Mouse (Mus musculus) MEL (cell line): ENCODE measurements around the gene Col3a1. TPM values are rescaled to one million over a fixed set of nuclear protein-coding genes. Genes with fewer than 3 reads are reported as not detected.

Source experiments
- DNase-seq: peaks from one replicate; pipeline ENCODE4 v3.0.0; 2011; ENCODE audit warnings: low read depth, low spot score
- H3K27ac ChIP-seq: 2 replicates; pipeline ENCODE4 v1.5.1; 2012; ENCODE audit warnings: low read depth, mild to moderate bottlenecking, control low read depth, low read length, moderate library complexity; ENCODE audit not compliant: control insufficient read depth
- H3K27me3 ChIP-seq, 2 experiments: fragments of 150-350 bp in 1 of 2; sonication (generic) in 1 of 2; 2 replicates each; pipeline ENCODE4 v1.6.1; 2012; ENCODE audit warnings: low read length in 2 of 2, mild to moderate bottlenecking in 2 of 2, improper control_type of control experiment in 1 of 2, moderate library complexity in 1 of 2; ENCODE audit not compliant: insufficient read depth in 2 of 2, control insufficient read depth in 1 of 2
- H3K36me3 ChIP-seq, 2 experiments: 2 replicates each; pipeline ENCODE4 v1.6.1; 2012 to 2014; ENCODE audit warnings: low read length in 2 of 2, improper control_type of control experiment in 1 of 2, inconsistent platforms in 1 of 2, mild to moderate bottlenecking in 1 of 2; ENCODE audit not compliant: insufficient read depth in 2 of 2, control insufficient read depth in 1 of 2
- H3K4me1 ChIP-seq, 2 experiments: fragments of 150-350 bp in 1 of 2; sonication (generic) in 1 of 2; 2 replicates each; pipeline ENCODE4 v1.6.1; 2012; ENCODE audit warnings: low read length in 2 of 2, improper control_type of control experiment in 1 of 2, mild to moderate bottlenecking in 1 of 2; ENCODE audit not compliant: insufficient read depth in 2 of 2, control insufficient read depth in 1 of 2
- H3K4me3 ChIP-seq, 2 experiments: fragments of 150-350 bp in 1 of 2; sonication (generic) in 1 of 2; 2 replicates each; pipeline ENCODE4 v1.5.1; 2012; ENCODE audit warnings: low read depth in 2 of 2, low read length in 2 of 2, mild to moderate bottlenecking in 2 of 2, moderate library complexity in 2 of 2, control low read depth in 1 of 2, improper control_type of control experiment in 1 of 2; ENCODE audit not compliant: control insufficient read depth in 1 of 2, insufficient read depth in 1 of 2
- H3K79me2 ChIP-seq: 2 replicates; pipeline ENCODE4 v1.6.1; 2012; ENCODE audit warnings: mild to moderate bottlenecking, low read length, moderate library complexity; ENCODE audit not compliant: control insufficient read depth, poor library complexity, insufficient read depth
- H3K9ac ChIP-seq: 2 replicates; pipeline ENCODE4 v1.6.1; 2012; ENCODE audit warnings: low read depth, mild to moderate bottlenecking, control low read depth, low read length, moderate library complexity; ENCODE audit not compliant: control insufficient read depth, poor library complexity, severe bottlenecking
- H3K9me3 ChIP-seq: fragments of 150-350 bp; sonication (generic); replicated peaks from 2 replicates; pipeline ENCODE4 v1.6.1; 2012; ENCODE audit warnings: mild to moderate bottlenecking, low read length, improper control_type of control experiment, moderate library complexity; ENCODE audit not compliant: insufficient read depth
- CHD1 ChIP-seq: IDR thresholded peaks from 2 replicates; pipeline ENCODE4 v1.6.1; 2012; ENCODE audit warnings: low read depth, mild to moderate bottlenecking, inconsistent platforms, low read length, improper control_type of control experiment
- CHD2 ChIP-seq: IDR thresholded peaks from 2 replicates; pipeline ENCODE4 v1.6.1; 2011; ENCODE audit warnings: low read length, improper control_type of control experiment
- ELF1 ChIP-seq: IDR thresholded peaks from 2 replicates; pipeline ENCODE4 v1.6.1; 2014; ENCODE audit warnings: low read depth, mild to moderate bottlenecking, inconsistent platforms, low read length, improper control_type of control experiment, moderate library complexity
- EP300 ChIP-seq, 2 experiments: IDR thresholded peaks; 2 replicates each; pipeline ENCODE4 v1.6.1; 2011; ENCODE audit warnings: improper control_type of control experiment in 2 of 2, low read length in 2 of 2, low read depth in 1 of 2, mild to moderate bottlenecking in 1 of 2
- ETS1 ChIP-seq: IDR thresholded peaks from 2 replicates; pipeline ENCODE4 v1.6.1; 2012; ENCODE audit warnings: low read depth, mild to moderate bottlenecking, inconsistent platforms, low read length, improper control_type of control experiment, moderate library complexity
- GATA1 ChIP-seq: IDR thresholded peaks from 2 replicates; pipeline ENCODE4 v1.6.1; 2011; ENCODE audit warnings: low read depth, low read length, improper control_type of control experiment
- KAT2A ChIP-seq: conservative IDR thresholded peaks from 2 replicates; pipeline ENCODE4 v1.6.1; 2012; ENCODE audit warnings: low read depth, low read length, improper control_type of control experiment, inconsistent platforms
- MAFK ChIP-seq: IDR thresholded peaks from 2 replicates; pipeline ENCODE4 v1.6.1; 2011; ENCODE audit warnings: low read depth, mild to moderate bottlenecking, low read length, improper control_type of control experiment, borderline replicate concordance
- MAZ ChIP-seq: IDR thresholded peaks from 2 replicates; pipeline ENCODE4 v1.6.1; 2012; ENCODE audit warnings: low read depth, mild to moderate bottlenecking, inconsistent platforms, low read length, improper control_type of control experiment
- MXI1 ChIP-seq: IDR thresholded peaks from 2 replicates; pipeline ENCODE4 v1.6.1; 2011; ENCODE audit warnings: mild to moderate bottlenecking, low read depth, low read length, improper control_type of control experiment
- MYB ChIP-seq: IDR thresholded peaks from 2 replicates; pipeline ENCODE4 v1.6.1; 2011; ENCODE audit warnings: mild to moderate bottlenecking, low read depth, low read length, improper control_type of control experiment
- NELFE ChIP-seq: IDR thresholded peaks from 2 replicates; pipeline ENCODE4 v1.6.1; 2011; ENCODE audit warnings: low read depth, low read length, improper control_type of control experiment
- POLR2AphosphoS5 ChIP-seq: IDR thresholded peaks from 2 replicates; pipeline ENCODE4 v1.6.1; 2012; ENCODE audit warnings: low read depth, borderline replicate concordance, mild to moderate bottlenecking, inconsistent platforms, low read length, moderate library complexity, mixed read lengths
- RAD21 ChIP-seq: IDR thresholded peaks from 2 replicates; pipeline ENCODE4 v1.6.1; 2011; ENCODE audit warnings: mild to moderate bottlenecking, low read depth, low read length, improper control_type of control experiment
- SIN3A ChIP-seq: IDR thresholded peaks from 2 replicates; pipeline ENCODE4 v1.6.1; 2012; ENCODE audit warnings: low read length, improper control_type of control experiment, inconsistent platforms
- SMC3 ChIP-seq: IDR thresholded peaks from 2 replicates; pipeline ENCODE4 v1.6.1; 2011; ENCODE audit warnings: low read depth, low read length, improper control_type of control experiment
- TAL1 ChIP-seq: IDR thresholded peaks from 2 replicates; pipeline ENCODE4 v1.6.1; 2012; ENCODE audit warnings: mild to moderate bottlenecking, inconsistent platforms, low read length, moderate library complexity, mixed read lengths
- TBP ChIP-seq: IDR thresholded peaks from 2 replicates; pipeline ENCODE4 v1.8.0; 2011; ENCODE audit warnings: low read depth, low read length, improper control_type of control experiment
- TCF12 ChIP-seq: IDR thresholded peaks from 2 replicates; pipeline ENCODE4 v1.6.1; 2014; ENCODE audit warnings: low read depth, mild to moderate bottlenecking, inconsistent platforms, low read length, improper control_type of control experiment, moderate library complexity
- UBTF ChIP-seq: IDR thresholded peaks from 2 replicates; pipeline ENCODE4 v1.6.1; 2012; ENCODE audit warnings: low read depth, mild to moderate bottlenecking, inconsistent platforms, low read length, improper control_type of control experiment, moderate library complexity, borderline replicate concordance; ENCODE audit not compliant: insufficient read depth
- ZMIZ1 ChIP-seq: IDR thresholded peaks from 2 replicates; pipeline ENCODE4 v1.6.1; 2012; ENCODE audit warnings: low read depth, mild to moderate bottlenecking, inconsistent platforms, low read length, improper control_type of control experiment, moderate library complexity
- ZNF384 ChIP-seq: IDR thresholded peaks from 2 replicates; pipeline ENCODE4 v1.6.1; 2012; ENCODE audit warnings: low read depth, mild to moderate bottlenecking, inconsistent platforms, low read length, improper control_type of control experiment
- polyA plus RNA-seq, 2 experiments: library from polyadenylated mRNA; stranded (reverse) in 1 of 2; unstranded in 1 of 2; fragments of >175 nt in 1 of 2; fragments of >200 nt in 1 of 2; gene quantifications; 2 replicates each; pipeline versions ENCODE4 v1.2.1 to v1.2.4; 2012; ENCODE audit warnings: low replicate concordance in 2 of 2, low read depth in 1 of 2; ENCODE audit not compliant: insufficient read length in 2 of 2, insufficient read depth in 1 of 2, missing spikeins in 1 of 2
- total RNA-seq: library from RNA; depleted of rRNA; stranded (reverse); fragments of 300-350 nt; gene quantifications from 2 replicates; pipeline ENCODE4 v1.2.3, GENCODE M21; 2012

Col3a1 gene
- total and polyA plus RNA-seq, 3 experiments: not detected

- H3K36me3 ChIP-seq: no peaks in the 10 kb centered on the region
- TF ChIP-seq CHD2 (no peak), GATA1 (no peak), ELF1 (no peak), MAFK (no peak), SMC3 (no peak), ZMIZ1 (no peak), EP300 (IDR thresholded peaks at IDR 0.05; ENCODE audit: low read depth in 1 of 2, low read length in 2 of 2) (no peak), SIN3A (no peak), NELFE (no peak), ETS1 (no peak), MYB (no peak)
- H3K27ac ChIP-seq: no peak overlapping the region
- H3K27me3 ChIP-seq: no peaks in the 10 kb centered on the region
- no peaks in the 10 kb centered on the region for H3K4me1 ChIP-seq
- no peak overlapping the region for H3K9ac ChIP-seq
- no peak overlapping the region for H3K4me3 ChIP-seq
- H3K9me3 ChIP-seq: no peaks in the 10 kb centered on the region
- no peak for DNase-seq
- H3K79me2 ChIP-seq: no peaks in the 10 kb centered on the region
These were observed 35.3 kb upstream of the Col3a1 start for GRCm38 (mm10) chr1:45276006-45276539.

- no peaks in the 10 kb centered on the region for H3K9me3 ChIP-seq
These were observed 23.4 kb upstream of the Col3a1 start for GRCm38 (mm10) chr1:45287954-45288353.

More at GRCm38 (mm10) chr1:45287954-45288353, 23.4 kb upstream of the Col3a1 start:
- no peak overlapping the region for H3K9ac ChIP-seq
- no peak overlapping the region for H3K4me3 ChIP-seq
- DNase-seq: no peak
- H3K36me3 ChIP-seq: no peaks in the 10 kb centered on the region
- no peaks in the 10 kb centered on the region for H3K27me3 ChIP-seq
- H3K4me1 ChIP-seq: no peaks in the 10 kb centered on the region
- H3K27ac ChIP-seq: no peak overlapping the region
- no peaks in the 10 kb centered on the region for H3K79me2 ChIP-seq
- TF ChIP-seq TAL1: no peak
- no peak for TF ChIP-seq MYB
- TF ChIP-seq CHD1: no peak
- TF ChIP-seq SMC3: no peak
- no peak for TF ChIP-seq GATA1
- TF ChIP-seq UBTF: no peak
- TF ChIP-seq TCF12: no peak
- TF ChIP-seq ZNF384: no peak
- no peak for TF ChIP-seq ZMIZ1
- no peak for TF ChIP-seq KAT2A
- no peak for TF ChIP-seq TBP
- TF ChIP-seq ELF1: no peak
- no peak for TF ChIP-seq CHD2
- no peak for TF ChIP-seq ETS1
- no peak for TF ChIP-seq POLR2AphosphoS5
- TF ChIP-seq MXI1: no peak
- TF ChIP-seq RAD21: no peak
- no peak for TF ChIP-seq MAZ
